Mouse (Mus musculus) midbrain, embryonic 15.5 days (tissue): Measurements from ENCODE around the gene Pigf. TPM values are rescaled to one million over a fixed set of nuclear protein-coding genes. Genes with fewer than 3 reads are reported as not detected.
"Not testable (repeated sequence)": the region's sequence is repeated elsewhere in the genome, so short reads cannot be mapped to it uniquely, and the experiment has no call there.

ENCODE experiments used
- ATAC-seq: fragments of 200-750 bp; cut with Nextera tagmentation; replicated peaks from 2 replicates; pipeline ENCODE4 v1.8.0; 2017; ENCODE audit warnings: moderate TSS enrichment
- H3K27ac ChIP-seq: fragments of 300-500 bp; sonication (generic); 2 replicates; pipeline ENCODE4 v1.5.1; 2015; ENCODE audit warnings: mild to moderate bottlenecking, inconsistent platforms
- H3K27me3 ChIP-seq: fragments of 300-500 bp; sonication (generic); replicated peaks from 2 replicates; pipeline ENCODE4 v1.6.1; 2015; ENCODE audit warnings: inconsistent platforms
- H3K36me3 ChIP-seq: fragments of 300-500 bp; sonication (generic); replicated peaks from 2 replicates; pipeline ENCODE4 v1.6.1; 2015; ENCODE audit warnings: inconsistent platforms
- H3K4me1 ChIP-seq: fragments of 300-500 bp; sonication (generic); 2 replicates; pipeline ENCODE4 v1.6.1; 2015; ENCODE audit warnings: inconsistent platforms
- H3K4me2 ChIP-seq: fragments of 300-500 bp; sonication (generic); 2 replicates; pipeline ENCODE4 v1.6.1; 2015; ENCODE audit warnings: inconsistent platforms, mild to moderate bottlenecking, moderate library complexity
- H3K4me3 ChIP-seq: fragments of 300-500 bp; sonication (generic); 2 replicates; pipeline ENCODE4 v1.5.1; 2015; ENCODE audit warnings: mild to moderate bottlenecking, inconsistent platforms
- H3K9ac ChIP-seq: fragments of 300-500 bp; sonication (generic); 2 replicates; pipeline ENCODE4 v1.6.1; 2015; ENCODE audit warnings: mild to moderate bottlenecking, inconsistent platforms
- H3K9me3 ChIP-seq: fragments of 300-500 bp; sonication (generic); 2 replicates; pipeline ENCODE4 v1.6.1; 2016; ENCODE audit warnings: inconsistent platforms
- WGBS: fragments of 180-500 bp; shearing (Covaris S2); methylation state at CpG from one replicate; pipeline ENCODE4 v1.1.7; 2015; ENCODE audit warnings: mixed read lengths; 5-methylcytosine and 5-hydroxymethylcytosine counted together
- polyA plus RNA-seq: library from polyadenylated mRNA; unstranded; fragments of >200 nt; fragmentation: Nextera tagmentation; extraction: Ambion mirVana; gene quantifications from 2 replicates; pipeline ENCODE4 v1.2.1, GENCODE M21; 2015

Pigf gene
- 28.1 and 29.0 TPM in 2 replicates for polyA plus RNA-seq

DNA sequence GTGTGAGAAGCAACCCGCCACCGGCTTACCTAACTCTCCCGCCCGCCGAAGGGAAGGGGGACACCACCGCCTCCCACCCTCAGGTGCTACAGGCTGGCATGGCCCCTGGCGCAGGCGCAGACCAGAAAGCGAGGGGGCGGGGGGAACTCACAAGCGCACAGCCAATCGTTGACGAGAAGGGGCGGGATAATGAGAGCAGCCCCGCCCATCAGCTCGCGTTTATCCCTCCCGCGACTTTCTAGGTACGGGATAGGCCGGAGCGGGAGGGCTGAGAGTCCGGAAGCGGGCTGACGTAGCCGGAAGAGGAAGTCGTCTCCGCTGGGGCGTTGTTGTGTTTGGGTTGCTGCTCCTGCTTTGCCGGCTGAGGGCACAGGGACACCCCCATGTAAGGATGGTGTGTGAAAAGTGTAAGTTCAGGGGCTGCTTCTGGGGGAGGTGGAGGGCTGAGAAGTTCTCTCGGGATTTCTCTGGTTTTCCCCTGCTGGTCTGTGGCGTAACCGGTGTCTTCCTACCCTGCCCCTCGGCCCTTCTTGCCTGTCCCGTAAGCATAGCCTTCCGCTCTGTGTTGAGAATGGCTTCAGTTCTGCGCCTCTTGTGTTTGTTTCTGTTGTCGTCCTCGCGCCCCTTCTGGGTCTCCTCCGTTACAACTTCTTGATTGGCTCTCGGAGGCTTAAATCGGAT lies at the start of gene Pigf, which contains the start of gene Cript:
Gene Pigf, minus strand, starts transcription at position 138 of the 681 bp plus-strand sequence.
Gene Cript, plus strand, starts transcription at position 282 of the 681 bp plus-strand sequence.
- Histone ChIP-seq H3K9me3 (no peaks in the 10 kb centered on the region), H3K4me1 (peaks cover 18% of the 10 kb centered on the region), H3K36me3 (no peaks in the 10 kb centered on the region; the same call in 1 of the 2 replicates), H3K9ac (peak within 1 kb of the TSS; percentile 83), H3K27ac (peak within 1 kb of the TSS; percentile 62), H3K27me3 (no peaks in the 10 kb centered on the region), H3K4me2 (peak within 1 kb of the TSS; percentile 97), H3K4me3 (peak within 1 kb of the TSS; percentile 99)
- under 1% methylated on average over 43 of the region's 43 CpGs for WGBS
- ATAC-seq: peak; percentile 99

- no peaks in the 10 kb centered on the region for H3K27me3 ChIP-seq
- H3K4me1 ChIP-seq: no peaks in the 10 kb centered on the region
- no peak for ATAC-seq
- H3K36me3 ChIP-seq: no peaks in the 10 kb centered on the region
- H3K4me2 ChIP-seq: no peak overlapping the region
- no peak overlapping the region for H3K4me3 ChIP-seq
- no peaks in the 10 kb centered on the region for H3K9me3 ChIP-seq
- no peak overlapping the region for H3K27ac ChIP-seq
- H3K9ac ChIP-seq: no peak overlapping the region
These were observed 48.3 kb upstream of the Pigf start for GRCm38 (mm10) chr17:87073470-87073869.

DNA sequence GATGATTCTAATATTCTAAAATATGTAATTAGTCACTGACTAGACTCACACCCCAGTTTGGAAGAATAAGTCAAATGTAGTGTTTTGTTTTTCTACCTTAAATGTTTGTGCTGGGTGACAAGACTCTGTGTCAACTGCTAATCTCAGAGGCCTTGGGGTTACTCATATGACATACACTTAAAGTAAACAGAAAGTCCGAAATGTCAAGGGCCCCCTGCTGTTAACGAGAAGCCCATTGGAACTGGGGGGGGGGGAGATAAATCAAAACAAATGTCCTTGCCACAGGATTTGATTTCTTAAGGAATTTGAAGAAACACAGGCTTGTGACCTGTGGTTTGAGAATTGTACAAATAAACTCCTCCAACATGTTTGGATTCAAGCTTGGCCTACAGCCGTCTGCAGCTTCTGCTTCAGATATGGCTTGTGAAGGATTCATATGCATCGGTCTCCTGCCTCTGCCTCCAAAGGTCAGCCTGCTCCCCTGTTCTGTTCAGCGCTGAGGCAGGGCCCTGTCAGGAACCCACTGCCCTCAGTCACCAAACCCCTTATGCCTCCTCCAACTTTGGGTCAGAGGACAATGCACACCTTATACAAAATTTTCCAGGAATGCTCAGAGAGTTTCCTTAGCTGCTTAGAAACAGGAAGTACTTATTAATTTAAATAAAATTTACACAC lies 47.7 kb upstream of the Pigf start:
- WGBS: 81% methylated on average over 5 of the region's 5 CpGs
- ATAC-seq: no peak
- no peaks in the 10 kb centered on the region for H3K27me3 ChIP-seq
- H3K9me3 ChIP-seq: no peaks in the 10 kb centered on the region
- no peak overlapping the region for H3K4me2 ChIP-seq
- H3K27ac ChIP-seq: no peak overlapping the region
- H3K4me3 ChIP-seq: no peak overlapping the region
- no peaks in the 10 kb centered on the region for H3K4me1 ChIP-seq
- no peak overlapping the region for H3K9ac ChIP-seq
- no peaks in the 10 kb centered on the region for H3K36me3 ChIP-seq

DNA sequence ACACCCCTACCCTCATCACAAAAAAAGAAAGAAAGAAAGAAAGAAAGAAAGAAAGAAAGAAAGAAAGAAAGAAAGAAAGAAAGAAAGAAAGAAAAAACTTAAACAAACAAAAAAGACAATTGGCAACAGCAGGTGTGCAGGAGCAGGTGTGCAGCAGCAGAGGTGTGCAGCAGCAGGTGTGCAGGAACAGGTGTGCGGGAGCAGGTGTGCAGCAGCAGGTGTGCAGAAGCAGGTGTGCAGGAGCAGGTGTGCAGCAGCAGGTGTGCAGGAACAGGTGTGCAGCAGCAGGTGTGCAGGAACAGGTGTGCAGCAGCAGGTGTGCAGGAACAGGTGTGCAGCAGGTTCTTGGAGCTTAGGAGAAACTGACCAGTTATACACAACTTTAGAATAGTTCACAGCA lies 47.0 kb upstream of the Pigf start:
- H3K4me1 ChIP-seq, ATAC-seq, H3K36me3 ChIP-seq, H3K4me2 ChIP-seq, H3K9me3 ChIP-seq, H3K27ac ChIP-seq, H3K4me3 ChIP-seq, H3K27me3 ChIP-seq, H3K9ac ChIP-seq: not testable (repeated sequence)
- WGBS: 100% methylated on average over 1 of the region's 1 CpGs

GRCm38 (mm10) chr17:87068997-87069396 lies 43.8 kb upstream of the Pigf start:
- H3K4me1 ChIP-seq: no peaks in the 10 kb centered on the region
- no peak for ATAC-seq
- no peaks in the 10 kb centered on the region for H3K36me3 ChIP-seq
- no peaks in the 10 kb centered on the region for H3K27me3 ChIP-seq
- no peak overlapping the region for H3K4me2 ChIP-seq
- WGBS: 92% methylated on average over 4 of the region's 4 CpGs
- H3K9ac ChIP-seq: no peak overlapping the region
- H3K9me3 ChIP-seq: no peaks in the 10 kb centered on the region
- no peak overlapping the region for H3K27ac ChIP-seq
- no peak overlapping the region for H3K4me3 ChIP-seq

DNA sequence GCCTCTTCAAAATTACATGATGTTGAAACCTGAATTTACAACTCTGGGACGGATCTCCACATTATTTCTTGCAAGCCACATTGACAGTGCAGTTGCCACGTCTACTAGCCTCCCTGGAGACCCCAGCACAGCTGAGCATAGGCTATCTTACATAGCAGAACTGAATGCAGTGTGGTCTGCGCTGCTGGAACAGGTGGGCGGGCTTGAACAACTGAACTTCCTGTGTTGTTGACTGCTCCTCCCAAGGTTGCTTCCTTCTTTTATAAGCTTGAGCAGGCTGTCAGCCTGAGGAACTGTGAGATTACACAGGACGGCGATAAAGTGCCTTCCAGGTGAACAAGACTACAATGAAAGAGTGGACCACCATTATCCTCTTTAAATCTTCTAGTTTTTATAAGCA lies 38.8 kb upstream of the Pigf start:
- no peaks in the 10 kb centered on the region for H3K36me3 ChIP-seq
- no peak overlapping the region for H3K27ac ChIP-seq
- no peaks in the 10 kb centered on the region for H3K27me3 ChIP-seq
- no peak for ATAC-seq
- H3K9ac ChIP-seq: no peak overlapping the region
- no peaks in the 10 kb centered on the region for H3K4me1 ChIP-seq
- H3K4me2 ChIP-seq: no peak overlapping the region
- 79% methylated on average over 6 of the region's 6 CpGs for WGBS
- no peak overlapping the region for H3K4me3 ChIP-seq
- H3K9me3 ChIP-seq: no peaks in the 10 kb centered on the region

- Histone ChIP-seq H3K4me3 (no peak overlapping the region), H3K9ac (no peak overlapping the region), H3K4me2 (no peak overlapping the region), H3K36me3 (no peaks in the 10 kb centered on the region), H3K4me1 (no peaks in the 10 kb centered on the region), H3K27me3 (no peaks in the 10 kb centered on the region), H3K9me3 (no peaks in the 10 kb centered on the region), H3K27ac (no peak overlapping the region)
- WGBS: 77% methylated on average over 7 of the region's 7 CpGs
- ATAC-seq: no peak
These were observed 38.3 kb upstream of the Pigf start for GRCm38 (mm10) chr17:87063461-87063860.

DNA sequence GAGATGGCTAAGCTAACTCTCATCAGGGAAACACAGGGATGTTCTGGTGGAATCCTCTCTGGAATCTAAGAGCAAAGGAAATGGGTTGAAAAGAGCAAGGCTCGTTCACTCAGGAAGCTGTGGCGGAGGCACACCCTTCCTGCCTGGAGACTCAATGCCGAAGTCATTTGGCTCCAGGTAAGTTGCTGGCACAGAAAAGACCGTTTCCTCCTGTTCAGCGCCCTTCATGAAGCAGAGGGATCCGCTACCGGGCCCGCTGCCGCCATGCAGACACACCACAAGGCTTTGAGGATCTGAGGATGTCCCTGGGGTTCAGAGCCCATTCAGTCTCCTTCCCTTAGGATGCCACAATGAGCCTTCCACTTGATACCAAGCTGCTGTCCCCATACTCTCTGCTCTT lies 37.4 kb upstream of the Pigf start:
- no peaks in the 10 kb centered on the region for H3K9me3 ChIP-seq
- H3K4me3 ChIP-seq: no peak overlapping the region
- H3K4me2 ChIP-seq: no peak overlapping the region
- no peak overlapping the region for H3K9ac ChIP-seq
- no peaks in the 10 kb centered on the region for H3K27me3 ChIP-seq
- ATAC-seq: no peak
- H3K27ac ChIP-seq: no peak overlapping the region
- WGBS: 83% methylated on average over 9 of the region's 9 CpGs
- H3K4me1 ChIP-seq: no peaks in the 10 kb centered on the region
- H3K36me3 ChIP-seq: no peaks in the 10 kb centered on the region

GRCm38 (mm10) chr17:87057486-87058266 lies 32.5 kb upstream of the Pigf start:
- Histone ChIP-seq H3K4me3 (no peak overlapping the region), H3K4me1 (peaks cover 4% of the 10 kb centered on the region), H3K9me3 (no peaks in the 10 kb centered on the region), H3K9ac (no peak overlapping the region), H3K27ac (no peak overlapping the region), H3K4me2 (no peak overlapping the region), H3K27me3 (no peaks in the 10 kb centered on the region), H3K36me3 (no peaks in the 10 kb centered on the region)
- no peak for ATAC-seq
- 65% methylated on average over 8 of the region's 8 CpGs for WGBS

DNA sequence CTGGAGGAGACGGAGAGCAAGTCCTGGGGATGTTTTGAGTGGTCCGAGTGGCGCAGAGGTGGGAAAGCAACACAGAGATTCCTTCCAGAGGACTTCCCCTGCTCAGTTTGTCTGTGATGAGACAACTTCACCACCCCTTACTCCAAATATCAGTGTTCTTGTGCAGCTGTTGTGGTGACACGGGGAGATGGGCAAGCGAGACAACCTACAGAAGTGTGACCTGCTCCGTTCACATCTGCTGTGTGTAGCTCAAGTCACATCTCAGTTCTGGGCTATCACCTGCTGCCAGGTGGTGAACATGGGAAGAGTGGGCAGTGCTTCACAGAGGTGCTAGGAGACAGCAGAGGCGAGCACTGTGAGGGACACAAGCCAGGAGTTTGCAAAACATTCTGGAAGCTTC lies 31.6 kb upstream of the Pigf start:
- ATAC-seq: no peak
- H3K4me2 ChIP-seq: no peak overlapping the region
- H3K36me3 ChIP-seq: no peaks in the 10 kb centered on the region
- H3K4me1 ChIP-seq: peaks cover 4% of the 10 kb centered on the region
- H3K9ac ChIP-seq: no peak overlapping the region
- no peak overlapping the region for H3K27ac ChIP-seq
- H3K27me3 ChIP-seq: no peaks in the 10 kb centered on the region
- H3K4me3 ChIP-seq: no peak overlapping the region
- 92% methylated on average over 7 of the region's 7 CpGs for WGBS
- H3K9me3 ChIP-seq: no peaks in the 10 kb centered on the region

GRCm38 (mm10) chr17:87055663-87056062 lies 30.5 kb upstream of the Pigf start:
- no peak overlapping the region for H3K9ac ChIP-seq
- no peak overlapping the region for H3K4me2 ChIP-seq
- H3K27me3 ChIP-seq: no peaks in the 10 kb centered on the region
- no peak overlapping the region for H3K4me3 ChIP-seq
- H3K4me1 ChIP-seq: peaks cover 5% of the 10 kb centered on the region
- ATAC-seq: no peak
- 64% methylated on average over 1 of the region's 1 CpGs for whole genome bisulfite sequencing
- no peaks in the 10 kb centered on the region for H3K36me3 ChIP-seq
- no peak overlapping the region for H3K27ac ChIP-seq
- no peaks in the 10 kb centered on the region for H3K9me3 ChIP-seq

DNA sequence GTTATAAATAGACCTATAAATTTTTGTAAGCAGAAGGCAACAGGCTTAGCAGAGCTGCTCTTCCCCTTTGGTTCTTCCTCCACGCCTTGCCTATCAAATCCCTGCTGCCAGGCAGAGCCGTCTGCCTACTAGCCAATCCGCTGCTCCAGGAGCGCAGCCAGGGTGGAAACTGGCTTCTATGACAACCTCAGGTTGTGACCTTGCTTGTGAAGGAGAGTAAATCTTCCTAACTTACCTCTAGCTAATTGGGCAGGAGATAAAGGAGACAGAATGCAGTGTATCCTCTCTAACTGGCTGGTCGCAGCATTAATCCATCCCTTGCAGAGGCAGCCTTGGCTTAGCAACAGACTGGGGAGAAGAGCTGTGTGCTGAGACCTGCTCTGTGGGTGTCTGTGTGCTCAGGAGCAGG lies 29.8 kb upstream of the Pigf start:
- Histone ChIP-seq H3K9ac (no peak overlapping the region), H3K4me2 (no peak overlapping the region), H3K4me3 (no peak overlapping the region), H3K27me3 (no peaks in the 10 kb centered on the region), H3K9me3 (no peaks in the 10 kb centered on the region), H3K27ac (0 out of 2 replicates have a peak overlapping the region, but pooled peaks have one; percentile 38), H3K36me3 (no peaks in the 10 kb centered on the region), H3K4me1 (peaks cover 8% of the 10 kb centered on the region)
- no peak for ATAC-seq
- WGBS: 34% methylated on average over 5 of the region's 5 CpGs
